Mouse (Mus musculus) bone marrow macrophage, adult 2 months (primary cell): ENCODE results near the gene Mtif2.
A peak's percentile ranks its signal among the peaks of the same experiment; 100 is the strongest.

Source experiments
- CTCF ChIP-seq: IDR thresholded peaks from 2 replicates; pipeline ENCODE4 v1.5.1; 2012; ENCODE audit warnings: low read depth, mild to moderate bottlenecking, low read length, moderate library complexity
- POLR2A ChIP-seq: IDR thresholded peaks from 2 replicates; pipeline ENCODE4 v1.6.1; 2012; ENCODE audit warnings: mild to moderate bottlenecking, low read depth, low read length, borderline replicate concordance

DNA sequence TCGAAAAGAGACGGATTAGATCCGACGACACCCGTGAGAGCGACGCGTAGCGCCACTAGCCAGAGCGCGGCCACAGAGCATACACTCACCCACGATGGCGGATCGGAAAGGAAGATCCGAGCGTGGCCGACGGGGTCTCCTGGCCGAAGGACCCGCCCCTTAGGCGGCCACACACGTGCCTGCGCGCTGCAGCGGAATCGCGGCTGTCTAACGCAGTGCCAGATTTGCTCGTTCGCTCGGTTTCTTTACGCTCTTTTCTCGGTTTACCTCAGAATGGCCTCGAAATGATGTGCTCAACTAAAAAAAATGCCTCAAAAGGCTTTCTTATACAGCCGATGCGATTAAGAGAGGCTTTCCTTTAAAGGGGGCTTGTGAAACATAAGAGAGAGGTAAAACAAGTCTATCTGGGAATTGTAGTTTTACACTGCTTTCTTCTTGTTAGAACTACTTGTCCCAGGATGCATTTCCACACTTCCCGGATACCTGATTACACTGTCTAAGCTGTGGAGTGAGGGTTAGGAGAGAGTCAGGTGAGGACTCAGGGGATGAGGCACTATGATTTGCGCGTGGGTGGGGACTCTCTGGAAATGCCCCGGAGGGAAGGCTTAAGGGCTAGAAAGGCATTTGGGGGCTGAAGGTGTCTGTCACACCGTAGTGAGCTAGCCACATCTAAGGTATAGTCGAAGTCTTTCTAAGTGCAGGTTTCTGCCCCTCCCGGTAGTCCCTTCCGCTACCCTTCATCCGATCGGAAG, 21.7 kb downstream of the Mtif2 start, which contains the start of the genes Clhc1 and Rps27a:
- no peak; the same call in 1 of the 2 replicates for TF ChIP-seq POLR2A
- TF ChIP-seq CTCF = 0 out of 2 replicates have a peak, but pooled peaks have one; percentile 9
